22 mouse cellular contexts compared by ENCODE assay signal in genomic region chr2:170528061-170528460, GRCm38 (mm10). TPM values are rescaled to one million over a fixed set of nuclear protein-coding genes. Genes with fewer than 3 reads are reported as not detected.
"Had no signal": no experiment of that assay in that cellular context is flagged by ENCODE, and none has a peak within 500 bp of the region (broad histone marks: within the 10 kb centered on the region; RNA-seq: fewer than 3 reads in every experiment).

No protein-coding gene starts in this region.

- ATAC-seq: lung, postnatal 0 days; midbrain, embryonic 13.5 days; midbrain, embryonic 15.5 days had no signal

- H3K4me1 ChIP-seq: lung, embryonic 15.5 days; midbrain, embryonic 13.5 days; midbrain, embryonic 15.5 days; neural tube, embryonic 12.5 days; stomach, embryonic 15.5 days had no signal

- H3K4me3 ChIP-seq: lung, embryonic 15.5 days; megakaryocyte, embryonic 14.5 days; midbrain, embryonic 13.5 days; midbrain, embryonic 15.5 days; neural tube, embryonic 12.5 days; stomach, embryonic 15.5 days had no signal

- DNase-seq: lung, postnatal 14 days; lung, postnatal 36 days; right cerebral cortex, postnatal 14 days; thymus, adult 2 months; thymus, postnatal 25 days; thymus, postnatal 4 days had no signal

- H3K4me2 ChIP-seq: lung, embryonic 15.5 days; midbrain, embryonic 11.5 days; midbrain, embryonic 13.5 days; midbrain, embryonic 15.5 days; neural tube, embryonic 12.5 days; stomach, embryonic 15.5 days had no signal

- H3K9me3 ChIP-seq: lung, embryonic 15.5 days; midbrain, embryonic 13.5 days; midbrain, embryonic 15.5 days; neural tube, embryonic 12.5 days; stomach, embryonic 15.5 days had no signal

- H3K9ac ChIP-seq: lung, embryonic 15.5 days; midbrain, embryonic 13.5 days; midbrain, embryonic 15.5 days; neural tube, embryonic 12.5 days; stomach, embryonic 15.5 days had no signal

- H3K27ac ChIP-seq: lung, embryonic 15.5 days; macrophage; midbrain, embryonic 13.5 days; midbrain, embryonic 15.5 days; neural tube, embryonic 12.5 days; stomach, embryonic 15.5 days; stomach, postnatal 0 days had no signal

- H3K27me3 ChIP-seq: lung, embryonic 15.5 days; megakaryocyte, embryonic 14.5 days; midbrain, embryonic 13.5 days; midbrain, embryonic 15.5 days; neural tube, embryonic 12.5 days; stomach, embryonic 15.5 days had no signal

- H3K36me3 ChIP-seq: lung, embryonic 15.5 days; midbrain, embryonic 13.5 days; midbrain, embryonic 15.5 days; neural tube, embryonic 12.5 days; stomach, embryonic 15.5 days had no signal

RNA-seq across cellular contexts. Expression of gene Cyp24a1, which starts 31.1 kb away (rescaled TPM):
- total RNA-seq: megakaryocyte progenitor cell, adult 5-6 weeks; midbrain, postnatal 0 days; monocyte, adult 5-6 weeks; neutrophil, adult 5-6 weeks had no signal
- polyA plus RNA-seq: lung, embryonic 15.5 days; lung, postnatal 0 days; macrophage; spleen, adult 2 months; stomach, embryonic 15.5 days; stomach, postnatal 0 days; urinary bladder, adult 2 months had no signal
